Mouse (Mus musculus) embryonic fibroblast, embryonic 13.5 days (primary cell): ENCODE measurements around the gene Hmcn1.

Experiments used
- CTCF ChIP-seq: IDR thresholded peaks from 2 replicates; pipeline ENCODE4 v1.5.1; 2011; ENCODE audit warnings: mild to moderate bottlenecking, control low read depth, low read length, moderate library complexity, borderline replicate concordance; ENCODE audit not compliant: insufficient read depth
- POLR2A ChIP-seq: IDR thresholded peaks from 2 replicates; pipeline ENCODE4 v1.6.1; 2011; ENCODE audit warnings: low read depth, mild to moderate bottlenecking, control low read depth, low read length, moderate library complexity

GRCm38 (mm10) chr1:150866615-150867014 is 126.6 kb downstream of the Hmcn1 start:
- TF ChIP-seq POLR2A (no peak), CTCF (no peak)
